Comparison of ENCODE assay signal across 20 mouse cellular contexts in the genomic region with DNA sequence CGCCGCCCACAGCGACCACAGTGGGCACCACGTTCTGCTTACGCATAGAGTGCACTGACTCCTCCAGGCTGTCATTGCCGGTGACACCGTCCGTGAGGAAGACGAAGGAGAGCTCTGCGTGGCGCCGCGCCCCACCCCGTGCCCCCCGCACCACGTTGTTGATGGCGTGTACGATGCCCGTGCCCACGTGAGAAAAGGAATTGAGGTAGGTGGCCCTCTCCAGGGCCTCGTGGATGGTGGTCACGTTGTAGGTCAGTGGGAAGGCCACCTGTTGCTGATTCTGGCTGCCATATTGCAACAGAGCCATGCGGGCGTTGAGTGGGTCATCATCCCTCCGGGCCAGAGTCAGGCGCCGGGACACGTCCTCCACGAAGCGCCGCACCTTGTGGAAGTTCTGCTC. TPM values are rescaled to one million over a fixed set of nuclear protein-coding genes. Genes with fewer than 3 reads are reported as not detected.
"Had no signal": no experiment of that assay in that cellular context is flagged by ENCODE, and none has a peak within 500 bp of the region (broad histone marks: within the 10 kb centered on the region; RNA-seq: fewer than 3 reads in every experiment).

No protein-coding gene starts in this region.

- H3K4me2 ChIP-seq: limb, embryonic 15.5 days; liver, embryonic 12.5 days; midbrain, embryonic 11.5 days; midbrain, embryonic 15.5 days; stomach, embryonic 15.5 days had no signal

- H3K4me3 ChIP-seq: limb, embryonic 15.5 days; liver, embryonic 12.5 days; midbrain, embryonic 15.5 days; stomach, embryonic 15.5 days had no signal

- ATAC-seq: liver, embryonic 12.5 days; midbrain, embryonic 15.5 days had no signal

- H3K9me3 ChIP-seq: limb, embryonic 15.5 days; liver, embryonic 12.5 days; midbrain, embryonic 15.5 days; stomach, embryonic 15.5 days had no signal

- DNase-seq: kidney, adult 11 months; kidney, adult 9 months; kidney, postnatal 36 days; layer of hippocampus, adult 9-11 months; layer of hippocampus, postnatal 36 days; lung, postnatal 36 days; right cerebral cortex, postnatal 14 days; thymus, adult 2 months; thymus, postnatal 25 days had no signal

- H3K27ac ChIP-seq: kidney, postnatal 0 days; limb, embryonic 15.5 days; liver, embryonic 12.5 days; midbrain, embryonic 15.5 days; stomach, embryonic 15.5 days had no signal

- H3K27me3 ChIP-seq: limb, embryonic 15.5 days; liver, embryonic 12.5 days; midbrain, embryonic 15.5 days; stomach, embryonic 15.5 days had no signal

- H3K9ac ChIP-seq: limb, embryonic 15.5 days; liver, embryonic 12.5 days; midbrain, embryonic 15.5 days; stomach, embryonic 15.5 days had no signal

- H3K4me1 ChIP-seq: limb, embryonic 15.5 days; liver, embryonic 12.5 days; midbrain, embryonic 15.5 days; stomach, embryonic 15.5 days had no signal

- H3K36me3 ChIP-seq: liver, embryonic 12.5 days; midbrain, embryonic 15.5 days had no signal

RNA-seq across cellular contexts. Expression of a gene that starts 20.9 kb away (rescaled TPM):
- polyA plus RNA-seq: limb, embryonic 11.5 days; midbrain, embryonic 11.5 days; neural tube, embryonic 14.5 days had no signal

RNA-seq across cellular contexts. Expression of a gene that starts 34.3 kb away (rescaled TPM):
- polyA plus RNA-seq: kidney, postnatal 0 days; limb, embryonic 11.5 days; limb, embryonic 15.5 days; liver, embryonic 12.5 days; liver, embryonic 16.5 days; lung, embryonic 16.5 days; midbrain, embryonic 11.5 days; midbrain, embryonic 15.5 days; spleen, adult 2 months had no signal
